Mouse (Mus musculus) small intestine, adult 2 months (tissue): Measurements from ENCODE around the gene Ncapg. TPM values are rescaled to one million over a fixed set of nuclear protein-coding genes. Genes with fewer than 3 reads are reported as not detected.

Experiments
- H3K27ac ChIP-seq: fragments of 200-500 bp; 2 replicates; pipeline ENCODE4 v1.5.1; 2012; ENCODE audit warnings: low read depth, low read length, control low read depth, inconsistent platforms; ENCODE audit not compliant: insufficient read depth
- H3K27me3 ChIP-seq: fragments of 200-500 bp; 2 replicates; pipeline ENCODE4 v1.6.1; 2012; ENCODE audit warnings: mild to moderate bottlenecking, moderate library complexity, low read length, inconsistent platforms; ENCODE audit not compliant: control insufficient read depth, insufficient read depth
- H3K36me3 ChIP-seq: fragments of 200-500 bp; 2 replicates; pipeline ENCODE4 v1.6.1; 2012; ENCODE audit warnings: mild to moderate bottlenecking, low read length, control low read depth, inconsistent platforms; ENCODE audit not compliant: control insufficient read depth, insufficient read depth
- H3K4me1 ChIP-seq: fragments of 200-500 bp; 2 replicates; pipeline ENCODE4 v1.6.1; 2012; ENCODE audit warnings: low read length, inconsistent platforms, mixed read lengths; ENCODE audit not compliant: control insufficient read depth, insufficient read depth, insufficient read length
- H3K4me3 ChIP-seq: fragments of 200-500 bp; 2 replicates; pipeline ENCODE4 v1.5.1; 2012; ENCODE audit warnings: low read depth, mild to moderate bottlenecking, control low read depth, inconsistent platforms, low read length, moderate library complexity
- CTCF ChIP-seq: fragments of 200-500 bp; IDR thresholded peaks from 2 replicates; pipeline ENCODE4 v1.5.1; 2012; ENCODE audit warnings: low read depth, mild to moderate bottlenecking, control low read depth, inconsistent platforms, low read length, moderate library complexity, mixed read lengths; ENCODE audit not compliant: insufficient replicate concordance, insufficient read length; ENCODE audit errors: extremely low read depth
- POLR2A ChIP-seq: fragments of 200-500 bp; IDR thresholded peaks from 2 replicates; pipeline ENCODE4 v1.6.1; 2012; ENCODE audit warnings: low read depth, mild to moderate bottlenecking, control low read depth, inconsistent platforms, low read length, moderate library complexity
- WGBS: fragments of 180-500 bp; shearing (Covaris S2); methylation state at CpG from one replicate; pipeline ENCODE4 v1.1.7; 2018; 5-methylcytosine and 5-hydroxymethylcytosine counted together
- polyA plus RNA-seq: library from polyadenylated mRNA; depleted of rRNA; stranded (reverse); fragments of >200 nt; gene quantifications from 2 replicates; pipeline ENCODE4 v1.2.3, GENCODE M21; 2012; rRNA removed

Ncapg gene
- polyA plus RNA-seq, 1 experiment = 0.35 TPM

DNA sequence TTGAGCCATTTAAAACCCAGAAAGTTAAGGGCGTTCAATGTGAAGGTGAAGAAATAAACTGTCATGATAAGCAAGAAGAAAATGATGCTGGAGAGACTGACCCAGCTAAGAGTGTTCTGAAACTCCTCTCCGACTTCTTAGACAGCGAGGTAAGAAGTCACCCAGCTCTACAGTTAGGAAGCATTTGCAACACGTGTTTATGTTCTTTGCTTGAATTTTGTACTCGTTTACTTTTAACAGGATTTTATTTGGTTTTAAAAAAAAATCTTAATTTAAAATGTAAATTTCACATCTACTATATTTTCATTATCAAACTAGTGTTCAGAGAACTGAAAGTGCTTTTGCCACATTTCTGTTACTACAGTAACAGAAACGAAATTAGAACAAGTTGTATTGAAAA, 22.0 kb downstream of the Ncapg start:
- Histone ChIP-seq H3K27ac (no peak overlapping the region), H3K27me3 (no peaks in the 10 kb centered on the region), H3K4me3 (no peak overlapping the region), H3K4me1 (no peaks in the 10 kb centered on the region), H3K36me3 (peaks cover 5% of the 10 kb centered on the region)
- TF ChIP-seq POLR2A (no peak), CTCF (no peak)
- 83% methylated on average over 6 of the region's 6 CpGs for WGBS

GRCm38 (mm10) chr5:45706811-45707210, 37.1 kb downstream of the Ncapg start:
- TF ChIP-seq CTCF (no peak), POLR2A (no peak)
- H3K4me3 ChIP-seq = no peak overlapping the region
- 94% methylated on average over 2 of the region's 2 CpGs for WGBS

GRCm38 (mm10) chr5:45709653-45710052, 39.9 kb downstream of the Ncapg start:
- H3K4me1 ChIP-seq = no peaks in the 10 kb centered on the region
- no peak overlapping the region for H3K4me3 ChIP-seq
- 92% methylated on average over 2 of the region's 2 CpGs for WGBS
- H3K27me3 ChIP-seq = no peaks in the 10 kb centered on the region
- H3K36me3 ChIP-seq = 0 out of 2 replicates have a peak, but pooled peaks cover 2% of the 10 kb centered on the region
- TF ChIP-seq POLR2A (no peak), CTCF (no peak)
- no peak overlapping the region for H3K27ac ChIP-seq

More at GRCm38 (mm10) chr5:45706811-45707210, 37.1 kb downstream of the Ncapg start:
- Histone ChIP-seq H3K27ac (no peak overlapping the region), H3K4me1 (no peaks in the 10 kb centered on the region), H3K36me3 (0 out of 2 replicates have a peak, but pooled peaks cover 2% of the 10 kb centered on the region), H3K27me3 (no peaks in the 10 kb centered on the region)

DNA sequence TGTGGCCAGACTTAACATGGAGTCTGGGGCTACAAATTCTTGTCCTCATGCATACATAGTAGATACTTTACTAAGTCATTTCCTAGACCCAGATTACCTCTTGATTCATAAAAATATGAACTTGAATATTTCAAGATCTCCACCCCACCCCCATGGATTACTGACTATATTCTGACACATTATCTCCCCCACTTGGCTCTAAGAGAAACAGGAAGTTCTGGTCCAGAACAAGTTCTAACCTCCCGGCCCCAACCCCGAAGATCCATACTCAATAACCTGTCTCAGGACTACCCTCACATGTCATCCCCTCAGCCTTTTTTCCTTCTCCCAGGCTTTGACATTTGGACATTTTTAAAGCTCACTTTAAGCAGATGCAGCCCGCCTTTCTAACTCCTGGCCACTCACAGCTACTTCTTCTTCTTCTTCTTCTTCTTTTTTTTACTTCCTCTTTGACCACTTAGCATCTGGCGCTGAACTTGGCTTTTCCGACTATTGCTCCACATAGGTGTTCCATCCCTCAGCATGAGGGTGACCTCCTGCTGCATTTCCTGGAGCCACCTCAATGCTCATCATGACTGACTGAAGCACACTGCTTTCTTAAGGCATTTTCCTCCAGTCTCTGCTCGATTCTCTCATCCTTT, 49.2 kb downstream of the Ncapg start:
- no peak overlapping the region for H3K4me3 ChIP-seq
- TF ChIP-seq CTCF (no peak), POLR2A (no peak)
- 81% methylated on average over 6 of the region's 6 CpGs for WGBS
- H3K4me1 ChIP-seq = no peaks in the 10 kb centered on the region
- H3K27ac ChIP-seq = no peak overlapping the region
- no peaks in the 10 kb centered on the region for H3K27me3 ChIP-seq
- H3K36me3 ChIP-seq = no peaks in the 10 kb centered on the region

DNA sequence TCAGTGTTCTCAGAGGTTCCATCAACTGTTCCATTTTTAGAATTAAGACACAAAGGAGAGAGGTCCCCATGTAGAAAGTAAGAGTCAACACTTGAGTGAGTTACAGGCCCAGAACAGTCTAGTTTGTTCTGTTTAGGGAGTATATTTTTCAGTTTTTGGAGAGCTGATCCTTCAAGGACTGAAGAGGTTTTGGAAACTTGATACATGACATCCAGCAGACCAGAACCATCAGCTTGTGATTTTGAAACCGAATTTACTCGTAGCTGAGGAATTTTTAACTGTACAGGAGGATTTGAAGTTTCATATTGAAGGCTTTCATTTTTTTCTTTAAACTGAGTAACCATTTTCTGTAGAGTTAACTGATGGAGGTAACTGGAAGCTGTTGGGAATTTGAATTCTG, 64.0 kb downstream of the Ncapg start:
- Histone ChIP-seq H3K4me1 (no peaks in the 10 kb centered on the region), H3K4me3 (no peak overlapping the region), H3K27me3 (no peaks in the 10 kb centered on the region), H3K27ac (no peak overlapping the region), H3K36me3 (peaks cover 19% of the 10 kb centered on the region)
- TF ChIP-seq CTCF = no peak
- TF ChIP-seq POLR2A = no peak
- 91% methylated on average over 2 of the region's 2 CpGs for WGBS

GRCm38 (mm10) chr5:45737911-45738310, 68.2 kb downstream of the Ncapg start:
- H3K4me3 ChIP-seq = no peak overlapping the region
- TF ChIP-seq POLR2A (no peak), CTCF (no peak)
- peaks cover 22% of the 10 kb centered on the region for H3K36me3 ChIP-seq
- H3K27ac ChIP-seq = no peak overlapping the region
- 82% methylated on average over 1 of the region's 1 CpGs for WGBS
- H3K4me1 ChIP-seq = no peaks in the 10 kb centered on the region
- H3K27me3 ChIP-seq = no peaks in the 10 kb centered on the region

Other genes with a start within 250 kb of the Ncapg start
- gene Qdpr, start 219.7 kb upstream of the Ncapg start, polyA plus RNA-seq = 47.2 and 84.8 TPM in 2 replicates
- not detected in 2 replicates for gene Clrn2, start 216.2 kb upstream of the Ncapg start, polyA plus RNA-seq
- 16.9 and 134 TPM in 2 replicates for gene Lap3, start 176.5 kb upstream of the Ncapg start, polyA plus RNA-seq
- gene Med28, start 149.7 kb upstream of the Ncapg start, polyA plus RNA-seq = 39.5 and 81.3 TPM in 2 replicates
- gene Fam184b, start 30.3 kb upstream of the Ncapg start, polyA plus RNA-seq = 0.03 and 0.06 TPM in 2 replicates
- gene Lcorl, start 187.7 kb downstream of the Ncapg start, polyA plus RNA-seq = 1.2 and 2.2 TPM in 2 replicates